Mouse (Mus musculus) myocyte (in vitro differentiated cells): ENCODE data around the gene Irgm1. TPM values are rescaled to one million over a fixed set of nuclear protein-coding genes. Genes with fewer than 3 reads are reported as not detected.

Experiments used
- H3K27me3 ChIP-seq: one replicate; pipeline ENCODE4 v1.6.1; 2011; ENCODE audit not compliant: control insufficient read depth, insufficient read depth, insufficient read length
- H3K36me3 ChIP-seq: one replicate; pipeline ENCODE4 v1.6.1; 2011; ENCODE audit not compliant: control insufficient read depth, insufficient read depth
- H3K4me2 ChIP-seq: one replicate; pipeline ENCODE4 v1.6.1; 2011; ENCODE audit warnings: low read depth, control low read depth
- H3K4me3 ChIP-seq: one replicate; pipeline ENCODE4 v1.5.1; 2011; ENCODE audit warnings: mild to moderate bottlenecking, control low read depth, moderate library complexity
- H3K79me2 ChIP-seq: one replicate; pipeline ENCODE4 v1.6.1; 2011; ENCODE audit not compliant: control insufficient read depth, insufficient read depth
- H3ac ChIP-seq: one replicate; pipeline ENCODE4 v1.6.1; 2011; ENCODE audit not compliant: control insufficient read depth, insufficient read length
- CEBPB ChIP-seq: IDR thresholded peaks from 2 replicates; pipeline ENCODE4 v1.6.1; 2011; ENCODE audit warnings: mild to moderate bottlenecking, moderate library complexity; ENCODE audit not compliant: poor library complexity, insufficient read depth, severe bottlenecking
- E2F4 ChIP-seq: IDR thresholded peaks from one replicate; pipeline ENCODE4 v1.6.1; 2011; ENCODE audit warnings: mild to moderate bottlenecking, control low read depth, moderate library complexity; ENCODE audit not compliant: insufficient read depth
- MAX ChIP-seq: IDR thresholded peaks from one replicate; pipeline ENCODE4 v1.6.1; 2011; ENCODE audit warnings: low read depth, mild to moderate bottlenecking, control low read depth
- MYOD1 ChIP-seq, 3 experiments: IDR thresholded peaks; one replicate each; pipeline ENCODE4 v1.6.1; 2011; ENCODE audit warnings: control low read depth in 2 of 3, low read depth in 2 of 3, mild to moderate bottlenecking in 2 of 3, moderate library complexity in 1 of 3; ENCODE audit not compliant: insufficient read length in 2 of 3, control insufficient read depth in 1 of 3
- MYOG ChIP-seq, 3 experiments: IDR thresholded peaks; one replicate each; pipeline ENCODE4 v1.6.1; 2011; ENCODE audit warnings: control low read depth in 2 of 3, low read depth in 2 of 3, mild to moderate bottlenecking in 2 of 3; ENCODE audit not compliant: insufficient read length in 2 of 3, control insufficient read depth in 1 of 3, insufficient read depth in 1 of 3
- POLR2A ChIP-seq: IDR thresholded peaks from one replicate; pipeline ENCODE4 v1.6.1; 2011; ENCODE audit warnings: low read depth, mild to moderate bottlenecking, control low read depth, moderate library complexity; ENCODE audit not compliant: insufficient read length
- POLR2AphosphoS2 ChIP-seq: IDR thresholded peaks from one replicate; pipeline ENCODE4 v1.6.1; 2011; ENCODE audit warnings: low read depth, control low read depth; ENCODE audit not compliant: insufficient read length
- REST ChIP-seq: IDR thresholded peaks from one replicate; pipeline ENCODE4 v1.6.1; 2011; ENCODE audit warnings: mild to moderate bottlenecking, control low read depth, moderate library complexity; ENCODE audit not compliant: insufficient read depth, insufficient read length
- SRF ChIP-seq: IDR thresholded peaks from one replicate; pipeline ENCODE4 v1.6.1; 2011; ENCODE audit warnings: low read depth; ENCODE audit not compliant: control insufficient read depth, insufficient read length
- TCF12 ChIP-seq: IDR thresholded peaks from one replicate; pipeline ENCODE4 v1.6.1; 2011; ENCODE audit warnings: mild to moderate bottlenecking, control low read depth; ENCODE audit not compliant: poor library complexity, insufficient read depth, severe bottlenecking
- TCF3 ChIP-seq: IDR thresholded peaks from one replicate; pipeline ENCODE4 v1.6.1; 2011; ENCODE audit warnings: low read depth, control low read depth; ENCODE audit not compliant: insufficient read length
- USF1 ChIP-seq: IDR thresholded peaks from one replicate; pipeline ENCODE4 v1.6.1; 2011; ENCODE audit warnings: low read depth, mild to moderate bottlenecking, control low read depth, moderate library complexity
- polyA plus RNA-seq: library from polyadenylated mRNA; unstranded; fragments of >200 nt; fragmentation: generic; extraction: Trizol; gene quantifications from one replicate; pipeline ENCODE4 v1.2.1, GENCODE M21; 2012; ENCODE audit warnings: missing spikeins

The Irgm1 gene
- polyA plus RNA-seq, 1 experiment = 6.9 TPM

DNA sequence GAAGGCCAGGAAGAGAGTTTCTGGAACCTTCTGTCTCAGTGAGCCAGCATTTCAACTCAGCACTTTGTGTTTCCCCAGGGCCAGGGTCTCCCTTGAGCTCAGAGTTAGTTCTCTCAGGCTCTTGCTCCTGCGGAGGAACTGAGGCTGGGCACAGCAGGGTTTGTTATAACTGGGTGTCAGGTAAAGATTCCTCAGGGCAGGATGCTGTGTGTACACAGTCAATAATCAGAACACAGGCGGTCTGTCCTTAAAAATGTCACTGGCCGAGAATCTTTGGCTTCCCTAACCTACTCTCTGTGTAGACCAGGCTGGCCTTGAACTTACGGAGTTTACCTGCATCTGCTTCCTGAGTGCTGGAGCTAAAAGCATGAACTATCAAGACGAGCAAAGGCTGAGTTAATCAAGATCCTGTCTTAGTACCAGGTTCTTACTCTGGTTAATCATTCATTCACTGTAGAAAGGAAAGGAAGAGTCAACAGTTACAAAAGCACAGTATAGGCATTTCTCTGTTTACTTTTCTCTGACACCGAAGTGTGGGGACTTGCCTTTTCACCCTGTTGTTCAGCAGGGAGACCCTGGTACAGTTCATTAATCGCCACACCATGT, 1.3 kb upstream of the Irgm1 start:
- Histone ChIP-seq H3K36me3 (no peaks in the 10 kb centered on the region), H3ac (no peak overlapping the region), H3K79me2 (peaks cover 21% of the 10 kb centered on the region), H3K4me2 (peak overlapping the region; percentile 98), H3K27me3 (no peaks in the 10 kb centered on the region), H3K4me3 (peak overlapping the region; percentile 72)
- no peak for TF ChIP-seq SRF
- TF ChIP-seq MAX = no peak
- TF ChIP-seq POLR2A = no peak
- no peak for TF ChIP-seq TCF12
- no peak for TF ChIP-seq MYOD1 (IDR thresholded peaks at IDR 0.05; ENCODE audit: control insufficient read depth in 1 of 3, insufficient read length in 2 of 3, low read depth in 2 of 3)
- TF ChIP-seq E2F4 = no peak
- no peak for TF ChIP-seq MYOG (IDR thresholded peaks at IDR 0.05; ENCODE audit: control insufficient read depth in 1 of 3, insufficient read depth in 1 of 3, insufficient read length in 2 of 3, low read depth in 2 of 3)

DNA sequence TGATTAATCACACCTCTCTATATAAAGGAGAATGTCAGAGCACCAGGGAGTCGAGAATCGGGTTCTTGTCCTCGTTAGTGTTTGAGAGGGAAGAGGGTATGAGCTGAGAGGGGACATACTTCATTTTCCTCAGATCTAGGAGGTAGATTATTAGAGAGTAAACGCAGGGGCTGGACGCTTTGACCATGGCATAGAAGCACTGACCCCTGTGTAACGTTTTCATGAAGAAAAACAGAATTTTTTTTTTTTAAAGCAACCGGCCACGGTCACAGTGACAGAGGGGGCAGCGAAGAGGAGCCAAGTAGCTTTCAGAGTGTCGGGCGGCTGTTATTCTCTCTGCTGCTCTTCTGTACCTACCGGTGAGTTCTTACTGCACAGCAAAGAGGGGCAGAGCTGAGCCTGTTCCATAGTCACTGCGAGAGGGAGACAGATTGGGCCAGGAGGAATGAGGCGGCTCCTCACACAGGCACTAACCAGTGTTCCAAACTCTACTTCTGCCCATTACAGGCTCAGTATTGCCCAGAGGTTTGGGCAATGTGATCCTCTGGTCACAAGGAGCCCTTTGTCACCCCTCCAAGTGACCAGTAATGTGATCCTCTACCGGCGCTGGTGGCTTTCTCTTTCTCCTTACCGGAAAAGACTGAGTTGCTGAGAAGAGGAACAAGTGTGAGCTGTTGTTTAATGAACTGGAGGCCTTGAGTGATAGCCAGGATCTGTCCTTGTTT, 496 bp upstream of the Irgm1 start:
- Histone ChIP-seq H3K4me2 (peak overlapping the region; percentile 98), H3K79me2 (peaks cover 21% of the 10 kb centered on the region), H3ac (peak overlapping the region; percentile 1), H3K36me3 (no peaks in the 10 kb centered on the region), H3K4me3 (peak overlapping the region; percentile 72), H3K27me3 (no peaks in the 10 kb centered on the region)
- TF ChIP-seq POLR2AphosphoS2 = peak; percentile 66
- no peak for TF ChIP-seq TCF12
- no peak for TF ChIP-seq CEBPB
- TF ChIP-seq POLR2A = peak; percentile 56

DNA sequence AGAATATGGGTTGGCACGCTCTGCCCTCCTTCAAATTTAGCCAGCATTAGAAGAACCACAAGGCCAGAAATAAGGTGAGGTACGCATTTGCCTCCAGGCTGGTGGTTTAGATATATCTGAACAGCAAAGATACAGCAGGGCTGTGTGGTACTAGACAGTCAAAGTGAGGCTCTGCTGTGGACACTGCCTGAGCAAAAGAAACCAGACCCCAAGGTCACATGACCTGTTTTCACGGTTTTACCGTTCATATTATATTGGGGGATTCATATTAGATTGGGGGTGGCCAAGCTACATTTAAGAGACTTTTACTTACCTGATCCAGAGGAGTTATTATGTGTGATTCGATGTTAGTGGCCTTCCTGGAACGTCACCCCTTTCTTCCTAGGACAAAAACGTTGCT, 702 bp downstream of the Irgm1 start:
- Histone ChIP-seq H3K36me3 (peaks cover 10% of the 10 kb centered on the region), H3K79me2 (peaks cover 21% of the 10 kb centered on the region), H3K27me3 (no peaks in the 10 kb centered on the region), H3ac (peak overlapping the region; percentile 0), H3K4me2 (peak overlapping the region; percentile 98), H3K4me3 (peak overlapping the region; percentile 72)
- TF ChIP-seq SRF (no peak), USF1 (peak; percentile 94)

DNA sequence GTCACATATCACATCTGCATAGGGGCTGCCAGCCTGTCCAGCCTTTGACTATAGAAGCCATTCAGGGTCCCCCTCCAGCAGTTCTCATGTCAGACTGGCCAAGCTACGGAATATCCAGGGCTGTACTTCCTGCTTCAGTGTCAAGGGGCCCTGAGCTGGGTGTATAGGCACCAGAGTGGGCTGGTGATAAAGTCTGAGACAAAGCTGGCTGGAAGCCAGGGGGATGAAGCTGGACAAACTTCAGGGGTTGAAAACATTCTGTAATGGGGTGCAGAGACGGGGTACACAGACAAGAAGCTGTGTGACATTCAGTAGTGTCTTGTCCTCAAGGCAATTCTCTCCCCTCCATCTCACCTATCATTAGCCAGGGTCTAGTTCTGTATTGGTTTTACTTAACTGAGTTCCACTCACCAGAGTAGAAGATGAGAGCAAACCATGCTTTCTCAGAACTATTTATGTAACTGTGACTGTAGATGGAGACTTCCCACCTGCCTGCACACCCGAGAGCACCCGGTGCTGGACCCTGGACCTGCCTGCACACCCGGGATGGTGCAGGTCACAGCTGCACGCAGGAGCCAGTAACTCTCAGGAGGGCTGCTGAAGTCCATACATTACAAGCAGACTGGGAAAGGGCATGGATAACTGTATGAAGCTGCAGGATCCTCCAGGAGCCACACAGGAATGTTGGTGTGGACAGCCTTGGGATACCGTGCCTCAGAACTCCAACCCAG, 1.9 kb downstream of the Irgm1 start:
- Histone ChIP-seq H3K27me3 (no peaks in the 10 kb centered on the region), H3K79me2 (peaks cover 21% of the 10 kb centered on the region), H3K36me3 (peaks cover 14% of the 10 kb centered on the region), H3K4me3 (peak overlapping the region; percentile 72), H3ac (peak overlapping the region; percentile 0), H3K4me2 (peak overlapping the region; percentile 98)
- TF ChIP-seq TCF12 (no peak), POLR2A (no peak), REST (no peak), MYOG (IDR thresholded peaks at IDR 0.05; ENCODE audit: control insufficient read depth in 1 of 3, insufficient read depth in 1 of 3, insufficient read length in 2 of 3, low read depth in 2 of 3) (no peak), MAX (no peak), E2F4 (no peak), USF1 (no peak), SRF (no peak), CEBPB (no peak), TCF3 (no peak), POLR2AphosphoS2 (no peak), MYOD1 (IDR thresholded peaks at IDR 0.05; ENCODE audit: control insufficient read depth in 1 of 3, insufficient read length in 2 of 3, low read depth in 2 of 3) (no peak)

DNA sequence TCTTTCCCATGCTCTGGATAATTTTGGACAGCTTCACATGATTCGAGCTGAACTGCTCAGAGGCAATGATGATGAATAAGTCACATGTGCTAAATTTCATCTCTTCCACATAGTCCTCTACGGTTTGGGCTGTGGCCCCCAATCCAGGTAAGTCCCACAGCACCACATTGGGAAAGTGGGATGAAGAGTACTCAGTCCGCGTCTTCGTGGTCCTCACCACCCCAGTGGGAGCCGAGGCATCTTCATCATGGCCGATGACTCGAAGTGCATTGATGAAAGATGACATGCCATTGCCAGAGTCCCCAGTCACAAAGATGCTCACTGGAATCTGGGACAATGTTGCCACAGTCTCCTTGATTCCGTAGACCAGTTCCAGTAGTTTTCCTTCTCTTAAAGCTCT, 5.0 kb downstream of the Irgm1 start:
- Histone ChIP-seq H3K79me2 (peaks cover 21% of the 10 kb centered on the region), H3K4me3 (no peak overlapping the region), H3ac (no peak overlapping the region), H3K36me3 (peaks cover 14% of the 10 kb centered on the region), H3K27me3 (no peaks in the 10 kb centered on the region), H3K4me2 (no peak overlapping the region)
- TF ChIP-seq E2F4 = no peak
- no peak for TF ChIP-seq POLR2AphosphoS2
- TF ChIP-seq TCF12 = no peak
- no peak for TF ChIP-seq MYOG (IDR thresholded peaks at IDR 0.05; ENCODE audit: control insufficient read depth in 1 of 3, insufficient read depth in 1 of 3, insufficient read length in 2 of 3, low read depth in 2 of 3)
